Mouse (Mus musculus) forebrain, embryonic 16.5 days (tissue): ENCODE results near the gene Eps8. TPM values are rescaled to one million over a fixed set of nuclear protein-coding genes. Genes with fewer than 3 reads are reported as not detected.
A peak's percentile ranks its signal among the peaks of the same experiment; 100 is the strongest.

Experiments
- ATAC-seq: fragments of 200-750 bp; cut with Nextera tagmentation; 2 replicates; pipeline ENCODE4 v1.8.0; 2017; ENCODE audit warnings: mild to moderate bottlenecking, moderate library complexity
- H3K27ac ChIP-seq: fragments of 300-500 bp; sonication (generic); 2 replicates; pipeline ENCODE4 v1.5.1; 2014; ENCODE audit warnings: low read length, control low read depth
- H3K27me3 ChIP-seq: fragments of 300-500 bp; sonication (generic); replicated peaks from 2 replicates; pipeline ENCODE4 v1.6.1; 2014; ENCODE audit warnings: low read length; ENCODE audit not compliant: control insufficient read depth, insufficient read depth
- H3K36me3 ChIP-seq: fragments of 300-500 bp; sonication (generic); 2 replicates; pipeline ENCODE4 v1.6.1; 2014; ENCODE audit not compliant: control insufficient read depth, insufficient read depth
- H3K4me1 ChIP-seq: fragments of 300-500 bp; sonication (generic); replicated peaks from 2 replicates; pipeline ENCODE4 v1.6.1; 2014; ENCODE audit warnings: low read length; ENCODE audit not compliant: control insufficient read depth, insufficient read depth
- H3K4me2 ChIP-seq: fragments of 300-500 bp; sonication (generic); 2 replicates; pipeline ENCODE4 v1.6.1; 2014; ENCODE audit warnings: mild to moderate bottlenecking, low read length, control low read depth
- H3K4me3 ChIP-seq: fragments of 300-500 bp; sonication (generic); replicated peaks from 2 replicates; pipeline ENCODE4 v1.5.1; 2014; ENCODE audit warnings: mild to moderate bottlenecking, low read length, control low read depth
- H3K9ac ChIP-seq: fragments of 300-500 bp; sonication (generic); replicated peaks from 2 replicates; pipeline ENCODE4 v1.6.1; 2014; ENCODE audit warnings: low read depth, low read length, control low read depth
- H3K9me3 ChIP-seq: fragments of 300-500 bp; sonication (generic); 2 replicates; pipeline ENCODE4 v1.6.1; 2016; ENCODE audit warnings: low read length; ENCODE audit not compliant: control insufficient read depth
- WGBS: fragments of 180-500 bp; shearing (Covaris S2); extraction: QIAGEN DNeasy Blood & Tissue Kit; methylation state at CpG from one replicate; pipeline ENCODE4 v1.1.7; 2014; 5-methylcytosine and 5-hydroxymethylcytosine counted together
- polyA plus RNA-seq: library from polyadenylated mRNA; unstranded; fragments of >200 nt; fragmentation: Nextera tagmentation; extraction: Ambion mirVana; gene quantifications from 2 replicates; pipeline ENCODE4 v1.2.1, GENCODE M21; 2015

Gene Eps8
- polyA plus RNA-seq, 1 experiment from 2014 or later = 20.9 TPM

DNA sequence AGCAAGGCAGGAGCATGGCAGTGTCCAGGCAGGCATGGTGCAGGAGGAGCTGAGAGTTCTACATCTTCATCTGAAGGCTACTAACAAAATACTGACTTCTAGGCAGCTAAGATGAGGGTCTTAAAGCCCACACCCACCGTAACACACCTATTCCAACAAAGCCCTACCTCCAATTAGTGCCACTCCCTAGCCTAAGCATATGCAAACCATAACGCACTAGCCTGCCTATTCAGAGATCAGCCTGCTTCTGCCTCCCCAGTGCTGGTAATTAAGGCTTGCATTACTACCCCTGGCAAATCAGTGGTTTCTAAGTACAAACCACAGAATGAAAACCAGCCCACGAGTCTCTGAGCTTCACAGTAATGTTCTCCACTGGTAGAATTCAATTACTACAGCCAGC, 15.2 kb upstream of the Eps8 start:
- no peak overlapping the region for H3K4me3 ChIP-seq
- H3K36me3 ChIP-seq = no peaks in the 10 kb centered on the region
- no peaks in the 10 kb centered on the region for H3K4me1 ChIP-seq
- WGBS = 92% methylated on average over 3 of the region's 3 CpGs
- no peak overlapping the region for H3K4me2 ChIP-seq
- H3K27ac ChIP-seq = no peak overlapping the region
- no peak overlapping the region for H3K9ac ChIP-seq
- H3K9me3 ChIP-seq = no peaks in the 10 kb centered on the region
- ATAC-seq = no peak
- H3K27me3 ChIP-seq = no peaks in the 10 kb centered on the region

DNA sequence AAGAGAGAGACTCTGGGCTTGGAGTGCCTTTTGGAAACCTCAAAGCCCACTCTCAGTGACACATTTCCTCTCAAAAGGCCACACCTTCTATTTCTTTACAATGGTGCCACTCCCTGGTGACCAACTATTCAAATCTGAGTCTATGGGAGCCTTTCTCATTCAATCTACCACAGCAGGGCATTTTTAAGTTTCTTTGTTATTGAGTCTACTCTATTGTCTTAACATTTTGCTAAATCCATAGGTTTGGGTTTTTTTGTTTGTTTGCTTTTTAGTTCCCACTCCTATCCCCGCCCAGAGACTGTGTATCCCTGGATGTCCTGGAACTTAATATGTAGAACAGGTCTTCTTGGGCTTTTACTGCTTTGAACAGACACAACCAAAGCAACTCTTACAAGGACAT, 14.8 kb upstream of the Eps8 start:
- no peaks in the 10 kb centered on the region for H3K27me3 ChIP-seq
- H3K27ac ChIP-seq = no peak overlapping the region
- H3K4me3 ChIP-seq = no peak overlapping the region
- no peak for ATAC-seq
- no peak overlapping the region for H3K4me2 ChIP-seq
- no peaks in the 10 kb centered on the region for H3K36me3 ChIP-seq
- H3K9me3 ChIP-seq = no peaks in the 10 kb centered on the region
- 82% methylated on average over 1 of the region's 1 CpGs for WGBS
- H3K9ac ChIP-seq = no peak overlapping the region
- no peaks in the 10 kb centered on the region for H3K4me1 ChIP-seq

DNA sequence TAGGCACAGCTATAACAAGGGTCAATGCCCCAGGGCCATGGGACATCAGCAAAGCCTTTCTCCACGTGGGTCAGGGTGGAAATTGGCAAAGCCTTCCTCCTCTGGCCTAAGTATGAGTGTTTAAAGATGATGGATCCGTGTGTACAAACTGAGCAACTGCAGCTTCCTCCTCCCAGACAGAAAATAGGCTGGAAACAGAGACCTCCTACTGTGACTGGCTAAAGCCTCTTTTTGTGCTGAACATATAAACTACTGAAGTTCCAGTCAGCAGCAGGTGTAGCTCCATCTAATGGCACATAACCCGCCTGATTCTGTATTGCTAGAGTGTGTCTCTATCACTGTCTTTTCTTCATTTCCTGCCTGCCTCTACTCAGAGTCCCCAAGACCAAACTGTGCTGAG, 13.7 kb upstream of the Eps8 start:
- H3K9me3 ChIP-seq = no peaks in the 10 kb centered on the region
- no peak overlapping the region for H3K4me2 ChIP-seq
- no peaks in the 10 kb centered on the region for H3K36me3 ChIP-seq
- H3K4me3 ChIP-seq = no peak overlapping the region
- no peak overlapping the region for H3K9ac ChIP-seq
- no peak for ATAC-seq
- no peaks in the 10 kb centered on the region for H3K4me1 ChIP-seq
- WGBS = 58% methylated on average over 3 of the region's 3 CpGs
- H3K27me3 ChIP-seq = no peaks in the 10 kb centered on the region
- H3K27ac ChIP-seq = no peak overlapping the region

DNA sequence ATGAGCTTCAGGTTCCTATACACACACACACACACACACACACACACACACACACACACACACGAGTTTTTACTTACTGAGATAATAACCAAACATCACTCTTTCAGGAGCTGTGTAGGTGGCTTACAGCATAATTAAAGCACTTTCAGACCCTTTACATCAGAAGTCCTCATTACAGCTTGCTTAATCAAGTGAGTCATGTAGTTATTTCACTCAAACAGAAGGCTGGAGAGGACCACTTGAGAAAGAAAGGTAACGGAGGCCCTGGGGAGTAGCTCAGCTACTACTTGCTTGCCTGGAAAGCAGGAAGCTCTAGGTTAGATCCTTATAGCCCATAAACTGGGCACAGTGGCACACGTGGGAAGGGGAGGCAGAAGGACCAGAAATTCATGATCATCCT, 13.0 kb upstream of the Eps8 start:
- Histone ChIP-seq H3K36me3 (no peaks in the 10 kb centered on the region), H3K9ac (no peak overlapping the region), H3K4me1 (no peaks in the 10 kb centered on the region), H3K4me3 (no peak overlapping the region), H3K4me2 (no peak overlapping the region), H3K27ac (no peak overlapping the region), H3K9me3 (no peaks in the 10 kb centered on the region), H3K27me3 (no peaks in the 10 kb centered on the region)
- ATAC-seq = no peak
- WGBS = 63% methylated on average over 3 of the region's 3 CpGs

DNA sequence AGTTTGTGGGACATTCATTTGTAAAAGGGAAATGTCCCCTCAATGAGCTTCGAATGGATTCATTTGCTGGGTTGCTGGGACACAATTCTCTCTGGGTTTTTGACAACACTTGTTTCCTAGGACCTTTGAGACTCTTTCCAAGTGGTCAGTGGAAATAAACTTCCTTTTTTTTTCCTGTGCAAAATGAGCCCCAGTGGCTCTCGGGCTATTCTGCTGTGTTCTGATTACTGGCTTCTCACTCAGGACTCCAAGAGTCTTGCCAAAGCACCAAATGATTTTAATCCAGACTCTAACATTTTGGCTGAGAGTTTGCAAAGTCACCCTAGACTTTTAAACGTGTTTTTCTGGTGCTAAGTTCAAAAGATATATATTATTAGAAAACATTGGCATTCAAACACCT, 10.3 kb upstream of the Eps8 start:
- H3K36me3 ChIP-seq = no peaks in the 10 kb centered on the region
- WGBS = 69% methylated on average over 3 of the region's 3 CpGs
- no peak overlapping the region for H3K4me3 ChIP-seq
- H3K27ac ChIP-seq = no peak overlapping the region
- ATAC-seq = no peak
- no peaks in the 10 kb centered on the region for H3K9me3 ChIP-seq
- H3K27me3 ChIP-seq = no peaks in the 10 kb centered on the region
- H3K9ac ChIP-seq = no peak overlapping the region
- no peak overlapping the region for H3K4me2 ChIP-seq
- no peaks in the 10 kb centered on the region for H3K4me1 ChIP-seq

DNA sequence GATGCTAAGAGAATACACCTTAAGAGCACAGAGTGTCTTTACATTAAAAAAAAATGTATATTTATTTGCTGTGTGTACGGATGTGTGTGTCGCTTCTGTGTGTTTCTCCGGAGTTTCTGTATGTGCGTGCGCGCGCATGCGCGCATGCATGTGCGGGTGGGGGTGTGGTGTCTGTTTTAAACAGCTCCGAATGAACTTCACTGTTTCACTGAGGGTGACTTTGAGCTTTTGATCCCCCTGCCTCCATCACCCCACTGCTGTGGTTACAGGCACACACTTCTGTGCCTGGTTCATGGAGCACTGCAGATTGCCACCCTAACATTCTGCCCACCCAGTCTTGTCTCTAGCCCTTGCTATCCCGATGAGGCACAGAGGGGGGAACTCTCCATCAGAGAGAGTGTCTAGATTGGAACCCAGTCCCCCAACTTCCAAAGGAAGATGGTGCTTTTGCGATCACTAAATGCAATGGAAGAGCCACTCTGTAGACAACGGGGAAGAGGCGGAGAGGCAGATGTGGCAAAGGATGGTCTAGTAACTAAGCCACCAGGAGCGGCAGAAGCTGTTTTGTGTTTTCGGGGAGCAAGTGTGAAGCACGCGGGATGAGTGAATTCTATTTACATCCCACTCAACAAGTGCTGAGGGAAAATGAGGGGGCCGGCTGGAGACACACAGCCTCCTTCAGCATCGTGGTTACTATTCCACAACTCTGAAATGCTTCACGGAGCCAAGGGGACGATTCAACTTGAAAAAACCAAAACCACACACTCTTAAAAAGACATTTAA, 7.1 kb upstream of the Eps8 start:
- Histone ChIP-seq H3K9me3 (no peaks in the 10 kb centered on the region), H3K27me3 (no peaks in the 10 kb centered on the region), H3K9ac (no peak overlapping the region), H3K36me3 (no peaks in the 10 kb centered on the region), H3K27ac (no peak overlapping the region), H3K4me1 (no peaks in the 10 kb centered on the region), H3K4me2 (no peak overlapping the region), H3K4me3 (no peak overlapping the region)
- 93% methylated on average over 23 of the region's 23 CpGs for WGBS
- no peak for ATAC-seq

GRCm38 (mm10) chr6:137658426-137659088, 3.9 kb upstream of the Eps8 start:
- WGBS = 62% methylated on average over 12 of the region's 12 CpGs
- ATAC-seq = peak; percentile 61

GRCm38 (mm10) chr6:137657203-137657602, 2.5 kb upstream of the Eps8 start:
- Histone ChIP-seq H3K4me2 (no peak overlapping the region), H3K27me3 (no peaks in the 10 kb centered on the region), H3K27ac (no peak overlapping the region), H3K4me1 (no peaks in the 10 kb centered on the region), H3K4me3 (no peak overlapping the region), H3K36me3 (no peaks in the 10 kb centered on the region), H3K9me3 (no peaks in the 10 kb centered on the region), H3K9ac (no peak overlapping the region)
- WGBS = 84% methylated on average over 6 of the region's 6 CpGs
- ATAC-seq = no peak

More at GRCm38 (mm10) chr6:137658426-137659088, 3.9 kb upstream of the Eps8 start:
- H3K4me3 ChIP-seq = no peak overlapping the region
- H3K4me1 ChIP-seq = no peaks in the 10 kb centered on the region
- no peak overlapping the region for H3K9ac ChIP-seq
- H3K9me3 ChIP-seq = no peaks in the 10 kb centered on the region
- no peaks in the 10 kb centered on the region for H3K27me3 ChIP-seq
- H3K4me2 ChIP-seq = no peak overlapping the region
- H3K27ac ChIP-seq = no peak overlapping the region
- H3K36me3 ChIP-seq = no peaks in the 10 kb centered on the region

DNA sequence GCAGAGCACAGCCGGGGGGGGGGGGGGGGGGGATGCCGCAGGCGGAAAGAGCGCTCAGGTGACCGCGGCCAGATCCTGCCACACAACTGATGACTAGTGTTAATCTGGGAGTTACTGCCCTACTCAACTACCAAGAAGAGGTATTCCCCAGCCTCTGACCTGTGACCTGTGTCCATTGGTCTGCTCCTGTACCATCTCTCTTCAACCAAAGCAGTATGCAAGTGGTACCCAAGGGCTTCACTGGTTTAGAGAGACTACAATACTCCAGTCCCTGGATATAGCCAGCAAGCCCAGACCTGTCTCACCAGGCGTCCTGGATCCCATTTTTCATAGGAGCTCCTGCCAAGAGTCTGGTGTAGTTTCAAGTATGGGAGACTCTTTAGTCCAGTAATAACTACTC, 5.1 kb downstream of the Eps8 start:
- H3K9me3 ChIP-seq = no peaks in the 10 kb centered on the region
- peak overlapping the region; percentile 59 for H3K4me2 ChIP-seq
- 15% methylated on average over 6 of the region's 7 CpGs for WGBS
- ATAC-seq = no peak; the same call in 1 of the 2 replicates
- H3K27me3 ChIP-seq = peaks cover 10% of the 10 kb centered on the region; the same call in 1 of the 2 replicates
- H3K9ac ChIP-seq = peak overlapping the region; percentile 61
- H3K4me1 ChIP-seq = peaks cover 14% of the 10 kb centered on the region
- H3K4me3 ChIP-seq = peak overlapping the region; percentile 52
- H3K36me3 ChIP-seq = no peaks in the 10 kb centered on the region
- H3K27ac ChIP-seq = no peak overlapping the region
